Mouse (Mus musculus) testis, adult 2 months (tissue): ENCODE results near the gene Rtn4ip1.

Source experiments
- CTCF ChIP-seq: fragments of 200-500 bp; IDR thresholded peaks from 2 replicates; pipeline ENCODE4 v1.5.1; 2012; ENCODE audit warnings: low read depth, mild to moderate bottlenecking, inconsistent platforms, low read length, moderate library complexity; ENCODE audit not compliant: control insufficient read depth, insufficient read depth, insufficient replicate concordance
- POLR2A ChIP-seq: fragments of 200-500 bp; IDR thresholded peaks from 2 replicates; pipeline ENCODE4 v1.6.1; 2012; ENCODE audit warnings: low read depth, mild to moderate bottlenecking, inconsistent platforms, low read length, moderate library complexity; ENCODE audit not compliant: control insufficient read depth

GRCm38 (mm10) chr10:43995858-43996650 lies 94.4 kb downstream of the Rtn4ip1 start:
- TF ChIP-seq CTCF, result no peak
- TF ChIP-seq POLR2A, result no peak
